Mouse (Mus musculus): ENCODE measurements around the gene Hoxd3. TPM values are rescaled to one million over a fixed set of nuclear protein-coding genes. Genes with fewer than 3 reads are reported as not detected.

Gene Hoxd3
- total and polyA plus RNA-seq, 3 experiments, result not detected

- no peaks in the 10 kb centered on the region for H3K9me3 ChIP-seq (replicated peaks; ENCODE audit: insufficient read depth, low read length)
- no peaks in the 10 kb centered on the region for H3K79me2 ChIP-seq (ENCODE audit: control insufficient read depth, insufficient read depth, low read length, poor library complexity)
- no peaks in the 10 kb centered on the region for H3K4me1 ChIP-seq (ENCODE audit: control insufficient read depth in 1 of 2, insufficient read depth in 2 of 2, low read length in 2 of 2)
- H3K4me3 ChIP-seq (ENCODE audit: control insufficient read depth in 1 of 2, insufficient read depth in 1 of 2, low read depth in 2 of 2, low read length in 2 of 2), result no peak overlapping the region
- H3K36me3 ChIP-seq (ENCODE audit: control insufficient read depth in 1 of 2, insufficient read depth in 2 of 2, low read length in 2 of 2), result no peaks in the 10 kb centered on the region
- H3K27me3 ChIP-seq (ENCODE audit: control insufficient read depth in 1 of 2, insufficient read depth in 2 of 2, low read length in 2 of 2), result peaks cover 0 to 2% of the 10 kb centered on the region in 2 experiments; a peak in 3 of 4 replicates
- H3K27ac ChIP-seq (ENCODE audit: control insufficient read depth, low read depth, low read length), result no peak overlapping the region
- TF ChIP-seq CHD2 (IDR thresholded peaks at IDR 0.05; ENCODE audit: low read length), result no peak
- TF ChIP-seq ZMIZ1 (IDR thresholded peaks at IDR 0.05; ENCODE audit: low read depth, low read length), result no peak
- no peak for TF ChIP-seq ETS1 (IDR thresholded peaks at IDR 0.05; ENCODE audit: low read depth, low read length)
- no peak for TF ChIP-seq MXI1 (IDR thresholded peaks at IDR 0.05; ENCODE audit: low read depth, low read length)
- no peak for TF ChIP-seq BHLHE40 (IDR thresholded peaks at IDR 0.05; ENCODE audit: borderline replicate concordance, low read depth, low read length)
- no peak for TF ChIP-seq TBP (IDR thresholded peaks at IDR 0.05; ENCODE audit: low read depth, low read length)
- TF ChIP-seq TCF12 (IDR thresholded peaks at IDR 0.05; ENCODE audit: low read depth, low read length), result no peak
- H3K9ac ChIP-seq (ENCODE audit: control insufficient read depth, low read depth, low read length, poor library complexity, severe bottlenecking), result no peak overlapping the region
- no peak for DNase-seq (ENCODE audit: low read depth, low spot score)
Observed at GRCm38 (mm10) chr2:74740311-74741091, 28.8 kb downstream of the Hoxd3 start.

- no peaks in the 10 kb centered on the region for H3K36me3 ChIP-seq (ENCODE audit: control insufficient read depth in 1 of 2, insufficient read depth in 2 of 2, low read length in 2 of 2)
- H3K4me1 ChIP-seq (ENCODE audit: control insufficient read depth in 1 of 2, insufficient read depth in 2 of 2, low read length in 2 of 2), result no peaks in the 10 kb centered on the region
- TF ChIP-seq BHLHE40 (IDR thresholded peaks at IDR 0.05; ENCODE audit: borderline replicate concordance, low read depth, low read length) (no peak), MAZ (IDR thresholded peaks at IDR 0.05; ENCODE audit: low read depth, low read length) (no peak), ZNF384 (IDR thresholded peaks at IDR 0.05; ENCODE audit: low read depth, low read length) (no peak), MAX (IDR thresholded peaks at IDR 0.05; ENCODE audit: low read length) (no peak), RAD21 (IDR thresholded peaks at IDR 0.05; ENCODE audit: low read depth, low read length) (no peak), E2F4 (IDR thresholded peaks at IDR 0.05; ENCODE audit: borderline replicate concordance, low read depth, low read length) (no peak), MXI1 (IDR thresholded peaks at IDR 0.05; ENCODE audit: low read depth, low read length) (no peak), ZKSCAN1 (IDR thresholded peaks at IDR 0.05; ENCODE audit: low read depth, low read length) (no peak), MYB (IDR thresholded peaks at IDR 0.05; ENCODE audit: low read depth, low read length) (no peak), MYC (IDR thresholded peaks at IDR 0.05; ENCODE audit: low read depth, low read length) (no peak), SIN3A (IDR thresholded peaks at IDR 0.05; ENCODE audit: low read length) (no peak), USF2 (IDR thresholded peaks at IDR 0.05; ENCODE audit: borderline replicate concordance in 1 of 2, insufficient read depth in 1 of 2, low read depth in 1 of 2, low read length in 2 of 2) (no peak)
- peaks cover 0 to 2% of the 10 kb centered on the region in 2 experiments; a peak in 3 of 4 replicates for H3K27me3 ChIP-seq (ENCODE audit: control insufficient read depth in 1 of 2, insufficient read depth in 2 of 2, low read length in 2 of 2)
- no peaks in the 10 kb centered on the region for H3K79me2 ChIP-seq (ENCODE audit: control insufficient read depth, insufficient read depth, low read length, poor library complexity)
- no peak overlapping the region for H3K9ac ChIP-seq (ENCODE audit: control insufficient read depth, low read depth, low read length, poor library complexity, severe bottlenecking)
- H3K27ac ChIP-seq (ENCODE audit: control insufficient read depth, low read depth, low read length), result no peak overlapping the region
- no peak overlapping the region for H3K4me3 ChIP-seq (ENCODE audit: control insufficient read depth in 1 of 2, insufficient read depth in 1 of 2, low read depth in 2 of 2, low read length in 2 of 2)
- no peaks in the 10 kb centered on the region for H3K9me3 ChIP-seq (replicated peaks; ENCODE audit: insufficient read depth, low read length)
- no peak for DNase-seq (ENCODE audit: low read depth, low spot score)
Observed at GRCm38 (mm10) chr2:74741252-74741978, 29.7 kb downstream of the Hoxd3 start.
